Mouse (Mus musculus) gastrocnemius, postnatal 14 days (tissue): Measurements from ENCODE around the gene Gpr146. TPM values are rescaled to one million over a fixed set of nuclear protein-coding genes. Genes with fewer than 3 reads are reported as not detected.

Experiments used
- DNase-seq: peaks from one replicate; pipeline ENCODE4 v3.0.0; 2021; ENCODE audit warnings: mixed read lengths
- intact Hi-C: fragments of 180-260 bp; cut with DNase I; formaldehyde crosslinking; loops from one replicate; pipeline ENCODE4 v1.15.1; 2025; ENCODE audit warnings: low total_unique reads
- total RNA-seq, 2 experiments: library from RNA; stranded (reverse); gene quantifications; 2 replicates each; pipeline ENCODE4 v1.2.3; 2021

Gene Gpr146
- total RNA-seq, 2 experiments from 2014 or later: 17.2 to 26.0 TPM

GRCm38 (mm10) chr5:139353496-139353895 lies 24.0 kb upstream of the Gpr146 start:
- DNase-seq: no peak
- intact Hi-C loops: no loop called here

GRCm38 (mm10) chr5:139353946-139354345 lies 23.6 kb upstream of the Gpr146 start:
- intact Hi-C loops: no loop called here

GRCm38 (mm10) chr5:139355235-139355772 lies 22.2 kb upstream of the Gpr146 start:
- intact Hi-C loops: loop anchor here (5.0 kb wide), 1 partner anchor 152 kb away; no protein-coding TSS in a partner anchor
- peak; percentile 84 for DNase-seq

More at GRCm38 (mm10) chr5:139353946-139354345, 23.6 kb upstream of the Gpr146 start:
- DNase-seq: no peak

- peak; percentile 49 for DNase-seq
- intact Hi-C loops: loop anchor here (5.0 kb wide), 1 partner anchor 149 kb away; no protein-coding TSS in a partner anchor
Measured at GRCm38 (mm10) chr5:139358653-139359052, 18.8 kb upstream of the Gpr146 start.

GRCm38 (mm10) chr5:139359244-139359643 lies 18.3 kb upstream of the Gpr146 start:
- intact Hi-C loops: loop anchor here (5.0 kb wide), 1 partner anchor 148 kb away; no protein-coding TSS in a partner anchor

GRCm38 (mm10) chr5:139363858-139364257 lies 13.6 kb upstream of the Gpr146 start:
- intact Hi-C loops: loop anchor here (5.0 kb wide), 1 partner anchor 103 kb away; no protein-coding TSS in a partner anchor
- DNase-seq: no peak

More at GRCm38 (mm10) chr5:139359244-139359643, 18.3 kb upstream of the Gpr146 start:
- DNase-seq: no peak

- intact Hi-C loops: loop anchor here (5.0 kb wide), 1 partner anchor 103 kb away; no protein-coding TSS in a partner anchor
- DNase-seq: peak; percentile 83
Measured at GRCm38 (mm10) chr5:139364260-139364910, 13.1 kb upstream of the Gpr146 start.

- intact Hi-C loops: loop anchor here (5.0 kb wide), 1 partner anchor 102 kb away; no protein-coding TSS in a partner anchor
- DNase-seq: no peak
Measured at GRCm38 (mm10) chr5:139364911-139365571, 12.5 kb upstream of the Gpr146 start.

GRCm38 (mm10) chr5:139365827-139366226 lies 11.7 kb upstream of the Gpr146 start:
- intact Hi-C loops: no loop called here
- no peak for DNase-seq

GRCm38 (mm10) chr5:139366484-139366883 lies 11.0 kb upstream of the Gpr146 start:
- intact Hi-C loops: no loop called here
- DNase-seq: no peak

GRCm38 (mm10) chr5:139367884-139368458 lies 9.5 kb upstream of the Gpr146 start:
- no peak for DNase-seq
- intact Hi-C loops: no loop called here

- intact Hi-C loops: no loop called here
- no peak for DNase-seq
Measured at GRCm38 (mm10) chr5:139368638-139369320, 8.7 kb upstream of the Gpr146 start.

- DNase-seq: no peak
- intact Hi-C loops: no loop called here
Measured at GRCm38 (mm10) chr5:139370336-139370735, 7.2 kb upstream of the Gpr146 start.

GRCm38 (mm10) chr5:139371118-139371517 lies 6.4 kb upstream of the Gpr146 start:
- DNase-seq: no peak
- intact Hi-C loops: no loop called here

- DNase-seq: peak; percentile 91
- intact Hi-C loops: no loop called here
Measured at GRCm38 (mm10) chr5:139371631-139372401, 5.7 kb upstream of the Gpr146 start.

GRCm38 (mm10) chr5:139373126-139373525 lies 4.4 kb upstream of the Gpr146 start:
- no peak for DNase-seq

GRCm38 (mm10) chr5:139373889-139374444 lies 3.5 kb upstream of the Gpr146 start:
- intact Hi-C loops: no loop called here
- DNase-seq: no peak

More at GRCm38 (mm10) chr5:139373126-139373525, 4.4 kb upstream of the Gpr146 start:
- intact Hi-C loops: no loop called here

GRCm38 (mm10) chr5:139374841-139375240 lies 2.7 kb upstream of the Gpr146 start:
- intact Hi-C loops: no loop called here
- DNase-seq: no peak

- no peak for DNase-seq
- intact Hi-C loops: no loop called here
Measured at GRCm38 (mm10) chr5:139378271-139378556, 717 bp downstream of the Gpr146 start.
